Mouse (Mus musculus) hindbrain, embryonic 11.5 days (tissue): Measurements from ENCODE around the gene Elf5. TPM values are rescaled to one million over a fixed set of nuclear protein-coding genes. Genes with fewer than 3 reads are reported as not detected.

ENCODE experiments used
- ATAC-seq: fragments of 200-750 bp; cut with Nextera tagmentation; 2 replicates; pipeline ENCODE4 v1.8.0; 2017; ENCODE audit warnings: mild to moderate bottlenecking, moderate TSS enrichment, moderate library complexity; ENCODE audit not compliant: low FRiP score
- DNase-seq: peaks from one replicate; pipeline ENCODE4 v3.0.0-alpha.2; 2015; ENCODE audit warnings: low spot score
- H3K27ac ChIP-seq: fragments of 300-500 bp; sonication (generic); 2 replicates; pipeline ENCODE4 v1.5.1; 2014; ENCODE audit warnings: mild to moderate bottlenecking, low read depth, low read length
- H3K27me3 ChIP-seq: fragments of 300-500 bp; sonication (generic); 2 replicates; pipeline ENCODE4 v1.6.1; 2014; ENCODE audit warnings: mild to moderate bottlenecking, low read length, moderate library complexity, mixed read lengths; ENCODE audit not compliant: control insufficient read depth, insufficient read depth
- H3K36me3 ChIP-seq: fragments of 300-500 bp; sonication (generic); 2 replicates; pipeline ENCODE4 v1.6.1; 2014; ENCODE audit warnings: mild to moderate bottlenecking, low read length, moderate library complexity, mixed read lengths; ENCODE audit not compliant: control insufficient read depth, insufficient read depth
- H3K4me1 ChIP-seq: fragments of 300-500 bp; sonication (generic); replicated peaks from 2 replicates; pipeline ENCODE4 v1.6.1; 2014; ENCODE audit warnings: low read length, mixed read lengths; ENCODE audit not compliant: control insufficient read depth, insufficient read depth
- H3K4me2 ChIP-seq: fragments of 300-500 bp; sonication (generic); replicated peaks from 2 replicates; pipeline ENCODE4 v1.6.1; 2014; ENCODE audit warnings: mild to moderate bottlenecking, low read depth, low read length
- H3K4me3 ChIP-seq: fragments of 300-500 bp; sonication (generic); 2 replicates; pipeline ENCODE4 v1.5.1; 2014; ENCODE audit warnings: low read depth, low read length
- H3K9ac ChIP-seq: fragments of 300-500 bp; sonication (generic); 2 replicates; pipeline ENCODE4 v1.6.1; 2014; ENCODE audit warnings: low read depth, low read length
- H3K9me3 ChIP-seq: fragments of 300-500 bp; sonication (generic); 2 replicates; pipeline ENCODE4 v1.6.1; 2016; ENCODE audit warnings: low read length; ENCODE audit not compliant: control insufficient read depth
- WGBS: fragments of 180-500 bp; shearing (Covaris S2); extraction: QIAGEN DNeasy Blood & Tissue Kit; methylation state at CpG from one replicate; pipeline ENCODE4 v1.1.7; 2014; 5-methylcytosine and 5-hydroxymethylcytosine counted together
- polyA plus RNA-seq: library from polyadenylated mRNA; unstranded; fragments of >200 nt; fragmentation: Nextera tagmentation; extraction: Ambion mirVana; gene quantifications from 2 replicates; pipeline ENCODE4 v1.2.1, GENCODE M21; 2014

Elf5 gene
- polyA plus RNA-seq, 1 experiment from 2014 or later: not detected

DNA sequence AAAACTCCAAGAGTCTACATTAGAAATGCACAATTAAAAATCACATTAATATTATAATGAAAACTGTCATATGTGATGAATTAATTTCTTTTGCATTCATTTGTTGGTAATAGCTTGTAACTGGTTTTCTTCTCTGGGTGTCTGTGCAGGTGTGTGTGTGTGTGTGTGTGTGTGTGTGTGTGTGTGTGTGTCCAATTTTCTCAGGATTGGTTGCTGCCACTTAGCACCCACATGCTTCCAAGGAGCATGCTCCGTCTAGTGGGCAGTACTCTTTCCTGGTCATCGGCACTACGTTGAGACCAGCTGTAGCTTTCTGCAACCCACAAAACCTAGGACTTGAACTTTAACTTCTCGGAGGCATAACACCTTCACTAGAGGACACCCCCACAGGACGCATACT is 45.6 kb downstream of the Elf5 start:
- no peak overlapping the region for H3K4me3 ChIP-seq
- H3K4me1 ChIP-seq: no peaks in the 10 kb centered on the region
- WGBS: 95% methylated on average over 5 of the region's 5 CpGs
- no peaks in the 10 kb centered on the region for H3K9me3 ChIP-seq
- no peaks in the 10 kb centered on the region for H3K27me3 ChIP-seq
- H3K4me2 ChIP-seq: no peak overlapping the region
- ATAC-seq (no peak), DNase-seq (no peak)
- no peak overlapping the region for H3K9ac ChIP-seq
- no peak overlapping the region for H3K27ac ChIP-seq
- H3K36me3 ChIP-seq: peaks cover 6% of the 10 kb centered on the region; the same call in 1 of the 2 replicates

DNA sequence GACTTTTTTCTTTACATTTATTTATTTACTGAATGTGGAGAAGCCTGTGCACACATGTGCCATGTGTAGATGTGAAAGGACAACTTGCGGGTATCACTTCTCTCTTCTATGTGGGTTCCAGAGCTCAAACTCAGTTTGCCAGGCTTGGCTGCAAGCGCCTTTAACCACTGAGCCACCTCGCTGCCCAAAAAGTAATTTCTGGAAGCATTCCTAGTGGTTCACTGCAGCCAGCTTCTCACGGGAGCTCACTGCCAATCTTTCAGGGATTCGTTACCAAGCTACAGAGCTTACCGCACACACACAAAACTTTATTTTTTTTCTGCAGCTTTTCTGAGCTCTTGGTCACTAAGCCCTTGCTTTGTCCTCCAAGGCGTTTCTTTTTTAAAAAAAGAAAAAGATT is 46.1 kb downstream of the Elf5 start:
- H3K36me3 ChIP-seq: peaks cover 6% of the 10 kb centered on the region; the same call in 1 of the 2 replicates
- no peaks in the 10 kb centered on the region for H3K9me3 ChIP-seq
- H3K4me3 ChIP-seq: no peak overlapping the region
- no peaks in the 10 kb centered on the region for H3K4me1 ChIP-seq
- H3K27me3 ChIP-seq: no peaks in the 10 kb centered on the region
- 90% methylated on average over 7 of the region's 7 CpGs for WGBS
- H3K27ac ChIP-seq: no peak overlapping the region
- ATAC-seq (no peak), DNase-seq (no peak)
- H3K4me2 ChIP-seq: no peak overlapping the region
- no peak overlapping the region for H3K9ac ChIP-seq

DNA sequence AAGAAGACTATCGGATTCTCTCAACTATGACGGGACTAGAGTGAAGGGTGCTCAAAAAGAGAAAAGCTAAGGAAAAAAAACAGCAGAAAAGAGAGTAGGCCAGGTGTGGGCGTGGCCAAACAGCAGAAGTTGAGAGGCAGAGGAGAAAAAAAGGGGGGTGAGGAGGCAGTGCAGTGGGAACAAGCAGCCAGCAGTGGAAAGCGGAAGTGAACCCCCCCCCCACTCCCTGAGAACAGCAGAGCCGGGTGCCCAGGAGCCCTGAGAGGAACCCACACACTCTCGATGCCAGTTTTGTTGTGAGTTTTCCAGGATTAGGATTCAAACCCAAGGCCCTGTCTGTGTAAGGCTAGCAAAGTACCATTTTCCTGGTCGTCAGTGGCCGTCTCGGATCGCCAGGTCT is 47.6 kb downstream of the Elf5 start:
- Histone ChIP-seq H3K9ac (no peak overlapping the region), H3K9me3 (no peaks in the 10 kb centered on the region), H3K4me1 (no peaks in the 10 kb centered on the region), H3K27me3 (no peaks in the 10 kb centered on the region), H3K4me2 (no peak overlapping the region), H3K36me3 (peaks cover 2% of the 10 kb centered on the region; the same call in 1 of the 2 replicates), H3K4me3 (no peak overlapping the region), H3K27ac (no peak overlapping the region)
- ATAC-seq (no peak), DNase-seq (no peak)
- 94% methylated on average over 10 of the region's 10 CpGs for WGBS

DNA sequence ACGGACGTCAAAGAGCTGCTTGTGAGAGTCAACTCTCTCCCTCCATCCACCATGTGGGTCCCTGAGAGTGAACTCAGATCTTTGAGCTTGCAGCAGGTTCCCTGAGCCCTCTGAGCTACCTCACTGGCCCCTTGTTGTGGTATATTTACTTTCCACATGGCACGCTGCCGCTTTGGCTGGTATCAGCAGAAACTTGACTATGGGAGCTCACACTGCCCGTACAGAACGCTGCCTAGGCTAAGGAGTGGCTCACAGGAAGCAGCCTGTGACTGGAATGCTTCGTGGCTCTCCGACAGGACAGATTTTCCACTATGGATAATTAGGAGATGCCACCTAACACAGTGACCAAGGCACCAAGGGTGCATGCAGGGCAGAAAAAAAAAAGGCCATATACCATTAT is 49.7 kb downstream of the Elf5 start:
- ATAC-seq: no peak
- Histone ChIP-seq H3K27ac (0 out of 2 replicates have a peak overlapping the region, but pooled peaks have one; percentile 13), H3K27me3 (no peaks in the 10 kb centered on the region), H3K9ac (no peak overlapping the region), H3K36me3 (no peaks in the 10 kb centered on the region; the same call in 1 of the 2 replicates), H3K4me1 (no peaks in the 10 kb centered on the region), H3K4me3 (no peak overlapping the region), H3K9me3 (no peaks in the 10 kb centered on the region), H3K4me2 (no peak overlapping the region)
- no peak for DNase-seq
- WGBS: 82% methylated on average over 8 of the region's 8 CpGs

DNA sequence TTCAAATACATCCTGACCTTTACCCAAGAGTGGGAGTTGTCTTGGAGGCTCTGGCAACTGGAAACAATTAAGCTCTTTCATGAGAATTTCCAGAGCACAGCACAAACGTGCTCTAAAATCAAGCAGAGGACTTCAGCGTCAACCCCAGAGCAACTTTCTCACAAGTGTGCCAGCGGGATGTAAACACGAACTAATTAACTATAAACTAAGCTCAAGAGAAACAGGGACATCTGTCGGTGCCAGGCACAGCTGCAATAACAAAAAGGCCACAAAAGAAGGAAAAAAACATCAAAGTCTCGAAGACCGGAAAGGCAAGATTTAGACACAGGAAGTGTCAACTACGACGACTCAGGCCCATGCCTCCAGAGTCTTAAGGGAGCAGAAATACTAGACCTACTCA is 50.3 kb downstream of the Elf5 start:
- WGBS: 57% methylated on average over 9 of the region's 9 CpGs
- no peak overlapping the region for H3K4me2 ChIP-seq
- H3K36me3 ChIP-seq: no peaks in the 10 kb centered on the region; the same call in 1 of the 2 replicates
- no peak overlapping the region for H3K9ac ChIP-seq
- ATAC-seq (no peak), DNase-seq (peak; percentile 17)
- no peaks in the 10 kb centered on the region for H3K9me3 ChIP-seq
- H3K27me3 ChIP-seq: no peaks in the 10 kb centered on the region
- H3K4me1 ChIP-seq: no peaks in the 10 kb centered on the region
- H3K4me3 ChIP-seq: no peak overlapping the region
- H3K27ac ChIP-seq: no peak overlapping the region

DNA sequence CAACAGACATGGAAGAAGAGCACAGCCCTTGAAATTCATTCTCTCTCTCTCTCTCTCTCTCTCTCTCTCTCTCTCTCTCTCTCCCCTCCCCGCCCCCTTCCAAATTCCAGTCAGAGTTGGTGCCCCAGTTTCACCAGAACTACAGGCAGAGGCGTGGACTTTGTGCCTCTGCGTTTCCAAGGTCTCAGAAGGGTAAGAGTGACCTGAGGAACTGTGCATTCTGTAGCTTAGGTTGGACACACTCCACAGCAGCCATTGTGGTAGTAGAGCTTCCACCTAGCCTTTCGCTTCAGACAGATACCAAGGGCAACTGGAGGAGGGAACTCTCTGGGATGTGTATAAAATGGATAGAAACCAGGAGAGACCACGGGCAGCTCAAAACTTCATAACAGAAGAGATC is 51.3 kb downstream of the Elf5 start:
- WGBS: 88% methylated on average over 5 of the region's 5 CpGs
- ATAC-seq: no peak
- Histone ChIP-seq H3K36me3 (no peaks in the 10 kb centered on the region; the same call in 1 of the 2 replicates), H3K9me3 (no peaks in the 10 kb centered on the region), H3K4me1 (no peaks in the 10 kb centered on the region), H3K27ac (no peak overlapping the region), H3K4me3 (no peak overlapping the region), H3K9ac (no peak overlapping the region), H3K27me3 (no peaks in the 10 kb centered on the region), H3K4me2 (no peak overlapping the region)
- no peak for DNase-seq

DNA sequence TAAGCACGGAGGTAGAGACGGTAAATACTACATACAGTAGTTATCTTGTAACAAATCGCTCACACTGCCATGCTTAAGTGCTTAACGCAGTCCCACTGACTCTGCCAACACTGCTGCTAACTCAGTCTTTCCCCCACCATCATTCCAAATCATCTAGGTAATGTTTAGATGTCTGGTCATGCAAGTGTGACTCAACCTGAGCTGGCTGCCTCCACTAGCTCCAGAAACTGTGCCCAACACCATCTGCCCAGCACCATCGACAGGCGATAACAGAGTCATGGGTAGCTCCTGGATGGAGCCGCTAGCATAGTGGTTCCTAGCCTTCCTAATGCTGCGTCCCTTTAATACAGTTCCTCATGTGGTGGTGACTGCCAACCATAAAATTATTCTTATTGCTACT is 53.0 kb downstream of the Elf5 start:
- H3K4me2 ChIP-seq: no peak overlapping the region
- no peak overlapping the region for H3K9ac ChIP-seq
- no peaks in the 10 kb centered on the region; the same call in 1 of the 2 replicates for H3K36me3 ChIP-seq
- H3K9me3 ChIP-seq: no peaks in the 10 kb centered on the region
- H3K27ac ChIP-seq: no peak overlapping the region
- no peaks in the 10 kb centered on the region for H3K27me3 ChIP-seq
- DNase-seq (no peak), ATAC-seq (no peak)
- no peaks in the 10 kb centered on the region for H3K4me1 ChIP-seq
- WGBS: 98% methylated on average over 8 of the region's 8 CpGs
- H3K4me3 ChIP-seq: no peak overlapping the region

DNA sequence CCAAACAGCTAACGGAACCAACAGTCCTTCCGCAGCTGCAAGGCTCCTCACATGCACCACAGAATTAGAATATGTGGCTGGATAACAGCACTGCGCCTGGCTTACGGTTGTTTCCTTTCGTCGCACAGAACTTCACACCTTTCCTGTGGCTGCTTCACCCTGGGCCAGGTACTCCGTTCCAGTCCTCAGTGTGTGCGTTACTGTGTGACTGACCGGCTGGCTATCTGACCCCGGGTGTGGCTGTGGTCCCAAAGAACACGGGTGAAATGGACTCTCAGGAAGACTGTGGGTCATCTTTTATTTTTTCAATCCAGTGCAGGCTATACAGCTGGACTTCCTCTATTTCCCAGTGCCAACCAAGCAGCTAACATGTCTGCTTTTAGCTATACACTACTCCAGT is 53.9 kb downstream of the Elf5 start:
- H3K4me1 ChIP-seq: no peaks in the 10 kb centered on the region
- no peaks in the 10 kb centered on the region for H3K27me3 ChIP-seq
- H3K9me3 ChIP-seq: no peaks in the 10 kb centered on the region
- DNase-seq (no peak), ATAC-seq (no peak)
- WGBS: 95% methylated on average over 11 of the region's 11 CpGs
- H3K4me2 ChIP-seq: no peak overlapping the region
- no peak overlapping the region for H3K4me3 ChIP-seq
- H3K36me3 ChIP-seq: peaks cover 2% of the 10 kb centered on the region; the same call in 1 of the 2 replicates
- no peak overlapping the region for H3K9ac ChIP-seq
- no peak overlapping the region for H3K27ac ChIP-seq

DNA sequence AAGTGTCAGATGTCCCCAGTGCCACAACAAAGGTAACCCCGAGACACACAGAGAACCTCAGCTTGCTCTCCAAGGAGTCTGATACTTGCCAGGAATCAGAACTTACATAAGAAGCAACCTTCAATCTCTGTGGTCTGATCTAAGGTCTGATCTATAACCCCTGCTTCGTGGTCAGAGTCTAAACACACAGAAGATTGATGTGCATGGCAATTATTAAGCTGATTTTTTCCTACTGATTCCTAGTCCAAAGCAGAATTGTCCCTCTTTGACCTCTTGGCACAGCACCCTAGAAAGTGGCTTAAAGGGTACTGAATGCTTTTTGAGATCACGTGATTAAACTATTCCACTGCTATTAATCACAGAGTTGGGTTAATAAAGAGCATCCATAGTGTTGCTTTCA is 54.8 kb downstream of the Elf5 start:
- H3K4me1 ChIP-seq: no peaks in the 10 kb centered on the region
- H3K36me3 ChIP-seq: peaks cover 4% of the 10 kb centered on the region; the same call in 1 of the 2 replicates
- DNase-seq (no peak), ATAC-seq (no peak)
- H3K9me3 ChIP-seq: no peaks in the 10 kb centered on the region
- no peaks in the 10 kb centered on the region for H3K27me3 ChIP-seq
- H3K27ac ChIP-seq: no peak overlapping the region
- no peak overlapping the region for H3K4me3 ChIP-seq
- WGBS: 85% methylated on average over 3 of the region's 3 CpGs
- no peak overlapping the region for H3K9ac ChIP-seq
- no peak overlapping the region for H3K4me2 ChIP-seq
